Mouse (Mus musculus) heart, adult 2 months (tissue): Measurements from ENCODE around the gene Nt5c3b.

Experiments used
- CTCF ChIP-seq: fragments of 200-600 bp; IDR thresholded peaks from 2 replicates; pipeline ENCODE4 v1.8.1; 2022; ENCODE audit warnings: antibody characterized with exemption, mild to moderate bottlenecking, moderate library complexity
- POLR2A ChIP-seq: fragments of 200-500 bp; IDR thresholded peaks from 2 replicates; pipeline ENCODE4 v1.6.1; 2011; ENCODE audit warnings: mild to moderate bottlenecking, low read depth, low read length, control low read depth; ENCODE audit not compliant: insufficient read depth

DNA sequence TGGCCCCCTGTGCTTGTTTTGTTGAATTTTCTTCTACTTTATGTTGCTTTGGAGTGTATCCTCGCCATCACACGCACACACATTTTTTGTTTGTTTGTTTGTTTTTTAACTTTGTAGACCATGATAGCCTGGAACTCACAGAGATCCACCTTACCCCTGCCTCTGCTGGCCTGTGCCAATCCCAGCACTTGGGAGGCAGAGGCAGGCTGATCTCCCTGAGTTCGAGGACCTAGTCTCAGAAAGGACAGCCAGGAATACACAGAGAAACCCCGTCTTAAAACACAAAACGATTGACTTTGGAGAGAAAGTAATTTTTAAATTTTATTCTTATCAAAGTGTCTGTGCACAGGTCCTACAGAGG, 31.3 kb upstream of the Nt5c3b start:
- TF ChIP-seq CTCF, result peak; percentile 0; the same call in 1 of the 2 replicates
- no peak for TF ChIP-seq POLR2A
